Mouse (Mus musculus) hindbrain, embryonic 14.5 days (tissue): ENCODE measurements at regions not wholly inside any gene's neighbourhood (a gene's known extent, or its start where the extent isn't known, plus 50 kb on each side); places are given as distances from the start of the nearest gene placed in this dataset.

Experiments
- ATAC-seq: fragments of 200-750 bp; cut with Nextera tagmentation; 2 replicates; pipeline ENCODE4 v1.8.0; 2017; ENCODE audit warnings: moderate number of reproducible peaks, mild to moderate bottlenecking, moderate TSS enrichment, moderate library complexity; ENCODE audit not compliant: low FRiP score
- DNase-seq: peaks from one replicate; pipeline ENCODE4 v3.0.0-alpha.2; 2015; ENCODE audit warnings: low spot score
- H3K27ac ChIP-seq: fragments of 300-500 bp; sonication (generic); 2 replicates; pipeline ENCODE4 v1.5.1; 2014; ENCODE audit warnings: mild to moderate bottlenecking, moderate library complexity
- H3K27me3 ChIP-seq: fragments of 300-500 bp; sonication (generic); 2 replicates; pipeline ENCODE4 v1.6.1; 2014; ENCODE audit warnings: mild to moderate bottlenecking, low read length, mixed read lengths; ENCODE audit not compliant: control insufficient read depth, insufficient read depth
- H3K36me3 ChIP-seq: fragments of 300-500 bp; sonication (generic); replicated peaks from 2 replicates; pipeline ENCODE4 v1.6.1; 2014; ENCODE audit not compliant: control insufficient read depth, insufficient read depth
- H3K4me1 ChIP-seq: fragments of 300-500 bp; sonication (generic); replicated peaks from 2 replicates; pipeline ENCODE4 v1.6.1; 2014; ENCODE audit warnings: antibody characterized with exemption, low read length, mixed read lengths; ENCODE audit not compliant: control insufficient read depth, insufficient read depth
- H3K4me2 ChIP-seq: fragments of 300-500 bp; sonication (generic); replicated peaks from 2 replicates; pipeline ENCODE4 v1.6.1; 2014; ENCODE audit warnings: mild to moderate bottlenecking, moderate library complexity
- H3K4me3 ChIP-seq: fragments of 300-500 bp; sonication (generic); replicated peaks from 2 replicates; pipeline ENCODE4 v1.5.1; 2014; ENCODE audit warnings: mild to moderate bottlenecking, low read length
- H3K9ac ChIP-seq: fragments of 300-500 bp; sonication (generic); 2 replicates; pipeline ENCODE4 v1.6.1; 2014
- H3K9me3 ChIP-seq: fragments of 300-500 bp; sonication (generic); 2 replicates; pipeline ENCODE4 v1.6.1; 2016; ENCODE audit warnings: low read length; ENCODE audit not compliant: control insufficient read depth
- WGBS: fragments of 180-500 bp; shearing (Covaris S2); extraction: QIAGEN DNeasy Blood & Tissue Kit; methylation state at CpG from one replicate; pipeline ENCODE4 v1.1.7; 2014; 5-methylcytosine and 5-hydroxymethylcytosine counted together

DNA sequence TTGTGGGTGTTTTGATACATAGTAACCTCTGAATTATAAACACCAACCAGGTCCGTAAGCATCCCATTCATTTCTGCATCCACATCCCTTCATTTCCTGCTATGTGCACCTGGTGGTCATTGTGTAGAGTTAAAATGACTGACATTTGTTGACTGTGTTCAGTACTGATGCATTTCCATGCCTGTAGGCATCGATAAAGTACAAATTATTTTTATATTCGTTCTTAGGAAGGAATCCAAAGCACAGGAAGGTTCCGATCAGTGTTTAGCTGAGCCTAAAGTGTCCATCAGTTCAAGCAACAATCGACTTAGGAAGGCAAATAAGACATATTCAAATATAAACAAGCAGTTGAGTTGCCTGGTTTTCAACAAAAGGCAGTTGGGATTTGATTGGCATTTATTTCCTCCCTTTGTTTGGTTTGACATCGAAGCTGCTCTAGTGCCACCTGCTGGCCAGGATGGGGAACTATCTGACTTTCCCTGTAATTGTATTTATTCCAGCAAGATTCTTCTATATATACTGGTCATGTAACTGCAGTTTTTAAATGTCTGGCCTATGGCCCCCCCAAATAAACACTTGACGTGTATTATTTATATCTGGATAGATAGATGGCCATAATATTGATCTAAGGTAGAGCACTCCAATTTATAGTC is 64.6 kb upstream of the Osbpl8 start:
- Histone ChIP-seq H3K27me3 (no peaks in the 10 kb centered on the region), H3K9ac (no peak overlapping the region), H3K9me3 (no peaks in the 10 kb centered on the region), H3K4me3 (no peak overlapping the region), H3K27ac (peak overlapping the region; percentile 70), H3K4me2 (no peak overlapping the region), H3K36me3 (no peaks in the 10 kb centered on the region), H3K4me1 (peaks cover 12% of the 10 kb centered on the region)
- WGBS: 35% methylated on average over 7 of the region's 7 CpGs
- peak; percentile 93 for DNase-seq
- ATAC-seq: peak; percentile 49; the same call in 1 of the 2 replicates

DNA sequence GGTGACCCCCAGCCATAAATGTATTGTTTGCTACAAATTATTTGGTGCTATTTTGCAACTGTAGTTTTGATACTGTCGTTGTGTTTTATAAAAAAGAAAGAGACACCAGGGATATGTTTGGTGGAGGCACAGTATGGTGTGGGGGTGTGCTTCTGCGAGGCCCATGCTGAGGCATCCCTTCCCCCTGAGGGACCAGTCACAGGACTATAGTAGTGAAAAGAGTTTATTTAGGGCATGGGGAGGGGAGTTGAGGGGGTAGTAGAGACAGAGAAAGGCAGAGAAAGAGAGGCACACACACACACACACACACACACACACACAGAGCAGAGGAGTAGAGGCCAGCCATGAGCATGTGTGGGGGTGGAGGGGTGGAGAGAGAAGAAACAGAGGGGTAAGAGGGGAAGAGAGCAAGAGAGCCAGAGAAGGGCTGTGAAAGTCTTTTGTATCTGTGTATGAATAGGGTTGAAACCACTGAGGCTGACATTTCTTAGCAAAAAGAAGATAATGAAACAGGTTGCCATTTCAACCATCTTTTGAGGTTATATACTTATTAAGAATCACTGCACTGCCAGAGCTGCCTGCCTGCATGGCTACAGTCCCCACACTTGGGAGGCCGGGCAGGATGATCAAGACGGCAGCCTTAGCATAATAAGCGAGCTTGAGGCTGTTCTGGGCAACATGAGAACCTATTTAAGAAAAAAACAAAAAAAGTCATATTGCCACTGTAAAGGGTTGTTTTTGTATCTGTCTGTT is 65.3 kb upstream of the Osbpl8 start:
- Histone ChIP-seq H3K4me2 (no peak overlapping the region), H3K27me3 (no peaks in the 10 kb centered on the region), H3K27ac (peak overlapping the region; percentile 70), H3K36me3 (no peaks in the 10 kb centered on the region), H3K9me3 (no peaks in the 10 kb centered on the region), H3K4me1 (peaks cover 12% of the 10 kb centered on the region), H3K4me3 (no peak overlapping the region), H3K9ac (no peak overlapping the region)
- ATAC-seq (no peak; the same call in 1 of the 2 replicates), DNase-seq (peak; percentile 40)
- 47% methylated on average over 5 of the region's 5 CpGs for WGBS

GRCm38 (mm10) chr10:111097245-111097644 is 67.3 kb upstream of the Osbpl8 start:
- DNase-seq: no peak
- WGBS: 38% methylated on average over 5 of the region's 5 CpGs
- Histone ChIP-seq H3K4me2 (no peak overlapping the region), H3K27me3 (no peaks in the 10 kb centered on the region), H3K9ac (no peak overlapping the region), H3K36me3 (no peaks in the 10 kb centered on the region), H3K27ac (no peak overlapping the region), H3K9me3 (no peaks in the 10 kb centered on the region), H3K4me1 (peaks cover 12% of the 10 kb centered on the region), H3K4me3 (no peak overlapping the region)
- peak; percentile 61 for ATAC-seq

- no peaks in the 10 kb centered on the region for H3K27me3 ChIP-seq
- no peaks in the 10 kb centered on the region for H3K9me3 ChIP-seq
- DNase-seq (no peak), ATAC-seq (no peak)
- WGBS: 82% methylated on average over 6 of the region's 6 CpGs
- no peaks in the 10 kb centered on the region for H3K36me3 ChIP-seq
- H3K4me1 ChIP-seq: peaks cover 12% of the 10 kb centered on the region
- H3K27ac ChIP-seq: no peak overlapping the region
- no peak overlapping the region for H3K4me3 ChIP-seq
- no peak overlapping the region for H3K4me2 ChIP-seq
- no peak overlapping the region for H3K9ac ChIP-seq
These were observed 67.7 kb upstream of the Osbpl8 start for GRCm38 (mm10) chr10:111096811-111097210.

- H3K9ac ChIP-seq: no peak overlapping the region
- ATAC-seq (no peak), DNase-seq (no peak)
- WGBS: 49% methylated on average over 9 of the region's 9 CpGs
- no peak overlapping the region for H3K4me2 ChIP-seq
- no peaks in the 10 kb centered on the region for H3K9me3 ChIP-seq
- H3K4me3 ChIP-seq: no peak overlapping the region
- H3K27me3 ChIP-seq: no peaks in the 10 kb centered on the region
- H3K27ac ChIP-seq: no peak overlapping the region
- no peaks in the 10 kb centered on the region for H3K36me3 ChIP-seq
- peaks cover 6% of the 10 kb centered on the region for H3K4me1 ChIP-seq
These were observed 70.1 kb upstream of the Osbpl8 start for GRCm38 (mm10) chr10:111094405-111094804.

- no peak for ATAC-seq
These were observed 75.2 kb upstream of the Osbpl8 start for GRCm38 (mm10) chr10:111089382-111089781.

DNA sequence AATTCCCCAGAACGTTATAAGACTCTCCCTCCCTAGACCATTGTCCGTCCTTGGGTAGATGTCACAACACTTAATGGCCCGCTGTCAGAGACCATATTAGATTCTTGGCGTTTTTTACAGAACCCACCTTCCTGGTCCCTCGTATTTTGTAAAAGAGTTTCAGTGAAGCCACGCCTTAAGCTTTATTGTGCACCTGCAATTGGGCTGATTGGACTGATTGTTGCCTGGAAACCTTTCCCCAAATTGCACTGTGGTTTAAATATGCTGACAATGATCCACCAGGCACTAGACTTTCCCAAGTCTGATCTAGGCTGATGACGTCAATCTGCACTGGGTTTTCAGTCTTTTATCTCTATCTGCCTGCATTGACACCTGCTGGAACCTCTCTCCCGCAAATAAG is 75.6 kb upstream of the Zdhhc17 start:
- Histone ChIP-seq H3K9ac (no peak overlapping the region), H3K4me1 (no peaks in the 10 kb centered on the region), H3K4me3 (no peak overlapping the region), H3K36me3 (no peaks in the 10 kb centered on the region), H3K27me3 (no peaks in the 10 kb centered on the region), H3K27ac (no peak overlapping the region), H3K9me3 (no peaks in the 10 kb centered on the region), H3K4me2 (no peak overlapping the region)
- no peak for ATAC-seq
- WGBS: 88% methylated on average over 8 of the region's 8 CpGs
- no peak for DNase-seq

More at GRCm38 (mm10) chr10:111089382-111089781, 75.2 kb upstream of the Osbpl8 start:
- no peaks in the 10 kb centered on the region for H3K36me3 ChIP-seq
- no peaks in the 10 kb centered on the region for H3K27me3 ChIP-seq
- no peak overlapping the region for H3K4me2 ChIP-seq
- DNase-seq: no peak
- no peaks in the 10 kb centered on the region for H3K4me1 ChIP-seq
- H3K27ac ChIP-seq: no peak overlapping the region
- WGBS: 69% methylated on average over 5 of the region's 5 CpGs
- H3K9ac ChIP-seq: no peak overlapping the region
- H3K9me3 ChIP-seq: no peaks in the 10 kb centered on the region
- no peak overlapping the region for H3K4me3 ChIP-seq

DNA sequence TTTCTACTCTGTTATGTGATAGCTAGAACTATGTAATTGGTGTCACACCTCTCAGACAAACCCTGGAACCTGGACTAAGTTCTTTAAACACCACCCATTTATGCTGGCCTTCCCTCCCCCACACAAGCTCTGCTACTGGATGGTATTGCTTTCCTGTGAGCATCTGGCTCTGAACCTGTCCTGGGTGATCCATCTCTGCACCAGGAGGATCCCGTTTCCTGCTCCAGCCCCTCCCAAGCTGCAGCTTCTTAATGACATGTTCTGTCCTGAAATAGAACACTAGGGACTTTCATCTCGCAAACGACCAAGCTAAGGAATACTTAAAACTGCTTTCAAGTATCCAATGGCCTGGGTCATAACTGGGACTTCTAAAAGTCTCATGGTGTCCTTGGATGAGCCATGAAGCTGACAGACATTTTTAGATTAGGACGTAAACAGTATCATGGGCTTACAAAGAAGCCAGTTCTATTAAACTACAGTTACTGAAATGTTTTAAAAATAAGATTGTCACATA is 74.4 kb upstream of the Zdhhc17 start:
- 58% methylated on average over 4 of the region's 4 CpGs for WGBS

DNA sequence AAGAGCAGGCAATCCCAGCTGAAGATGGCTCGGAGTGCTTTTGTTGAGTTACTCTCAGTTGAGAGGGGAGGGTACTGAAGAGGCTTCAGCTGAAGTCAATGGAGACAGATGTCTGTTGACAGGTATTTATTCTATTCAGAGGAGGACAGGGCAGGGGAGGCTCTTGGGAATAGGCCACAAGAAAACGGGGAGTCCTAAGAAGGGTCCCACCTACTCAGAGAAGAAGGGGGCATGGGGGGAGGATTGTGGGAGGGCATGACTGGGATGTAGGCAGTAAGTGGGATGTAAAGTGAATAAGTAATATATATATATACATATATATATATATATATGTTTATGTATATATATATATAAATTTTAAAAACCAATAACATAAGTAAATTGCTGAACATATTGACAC is 73.9 kb upstream of the Zdhhc17 start:
- Histone ChIP-seq H3K9ac (no peak overlapping the region), H3K4me1 (no peaks in the 10 kb centered on the region), H3K4me3 (no peak overlapping the region), H3K9me3 (no peaks in the 10 kb centered on the region), H3K4me2 (no peak overlapping the region), H3K36me3 (no peaks in the 10 kb centered on the region), H3K27ac (no peak overlapping the region), H3K27me3 (no peaks in the 10 kb centered on the region)
- WGBS: 18% methylated on average over 2 of the region's 2 CpGs
- DNase-seq: no peak
- no peak for ATAC-seq

More for the DNA sequence above, 74.4 kb upstream of the Zdhhc17 start:
- ATAC-seq: no peak
- H3K4me1 ChIP-seq: no peaks in the 10 kb centered on the region
- H3K27me3 ChIP-seq: no peaks in the 10 kb centered on the region
- H3K4me2 ChIP-seq: no peak overlapping the region
- H3K9ac ChIP-seq: no peak overlapping the region
- H3K27ac ChIP-seq: no peak overlapping the region
- no peak for DNase-seq
- H3K4me3 ChIP-seq: no peak overlapping the region
- H3K36me3 ChIP-seq: no peaks in the 10 kb centered on the region
- H3K9me3 ChIP-seq: no peaks in the 10 kb centered on the region
